Mouse (Mus musculus) gastrocnemius, adult 2 months (tissue): ENCODE results near the gene Slc2a9. TPM values are rescaled to one million over a fixed set of nuclear protein-coding genes. Genes with fewer than 3 reads are reported as not detected.
"Not testable (repeated sequence)": the region's sequence is repeated elsewhere in the genome, so short reads cannot be mapped to it uniquely, and the experiment has no call there.

Source experiments
- DNase-seq: peaks from one replicate; pipeline ENCODE4 v3.0.0; 2022
- H3K27ac ChIP-seq: fragments of 200-600 bp; 2 replicates; pipeline ENCODE4 v1.8.1; 2022; ENCODE audit warnings: mild to moderate bottlenecking
- H3K4me3 ChIP-seq: fragments of 200-600 bp; 2 replicates; pipeline ENCODE4 v1.8.1; 2022; ENCODE audit warnings: mild to moderate bottlenecking, moderate library complexity
- CTCF ChIP-seq: fragments of 200-600 bp; IDR thresholded peaks from 2 replicates; pipeline ENCODE4 v1.8.1; 2022; ENCODE audit warnings: antibody characterized with exemption, mild to moderate bottlenecking, moderate library complexity
- intact Hi-C: fragments of 180-260 bp; cut with DNase I; formaldehyde crosslinking; loops from one replicate; pipeline ENCODE4 v1.15.1; 2025
- total RNA-seq, 2 experiments: library from RNA; stranded (reverse); gene quantifications; 2 replicates each; pipeline ENCODE4 v1.2.3; 2021

Gene Slc2a9
- total RNA-seq, 2 experiments from 2014 or later: 0.20 to 0.25 TPM

- Histone ChIP-seq H3K4me3 (no peak overlapping the region), H3K27ac (no peak overlapping the region)
- intact Hi-C loops: no loop called here
- DNase-seq: no peak
- no peak for TF ChIP-seq CTCF
Measured at GRCm38 (mm10) chr5:38496491-38497057, 6.4 kb downstream of the Slc2a9 start.

GRCm38 (mm10) chr5:38493890-38494289, 9.1 kb downstream of the Slc2a9 start:
- intact Hi-C loops: no loop called here
- no peak overlapping the region for H3K4me3 ChIP-seq
- no peak for TF ChIP-seq CTCF
- no peak overlapping the region for H3K27ac ChIP-seq
- DNase-seq: no peak

- intact Hi-C loops: no loop called here
- no peak overlapping the region for H3K27ac ChIP-seq
- no peak for TF ChIP-seq CTCF
Measured at GRCm38 (mm10) chr5:38491763-38492162, 11.2 kb downstream of the Slc2a9 start.

GRCm38 (mm10) chr5:38489739-38490138, 13.2 kb downstream of the Slc2a9 start:
- Histone ChIP-seq H3K27ac (no peak overlapping the region), H3K4me3 (no peak overlapping the region)
- no peak for TF ChIP-seq CTCF
- DNase-seq: no peak
- intact Hi-C loops: no loop called here

More at GRCm38 (mm10) chr5:38491763-38492162, 11.2 kb downstream of the Slc2a9 start:
- no peak for DNase-seq
- H3K4me3 ChIP-seq: no peak overlapping the region

- TF ChIP-seq CTCF: no peak
- no peak overlapping the region for H3K4me3 ChIP-seq
- DNase-seq: no peak
- H3K27ac ChIP-seq: no peak overlapping the region
- intact Hi-C loops: no loop called here
Measured at GRCm38 (mm10) chr5:38488673-38489615, 14.0 kb downstream of the Slc2a9 start.

- Histone ChIP-seq H3K27ac (no peak overlapping the region), H3K4me3 (no peak overlapping the region)
- intact Hi-C loops: no loop called here
- no peak for TF ChIP-seq CTCF
- DNase-seq: no peak
Measured at GRCm38 (mm10) chr5:38488026-38488425, 14.9 kb downstream of the Slc2a9 start.

GRCm38 (mm10) chr5:38487247-38487646, 15.7 kb downstream of the Slc2a9 start:
- intact Hi-C loops: no loop called here

GRCm38 (mm10) chr5:38485946-38486345, 17.0 kb downstream of the Slc2a9 start:
- no peak for DNase-seq
- TF ChIP-seq CTCF: no peak

More at GRCm38 (mm10) chr5:38487247-38487646, 15.7 kb downstream of the Slc2a9 start:
- DNase-seq: no peak
- no peak for TF ChIP-seq CTCF
- no peak overlapping the region for H3K4me3 ChIP-seq
- no peak overlapping the region for H3K27ac ChIP-seq

GRCm38 (mm10) chr5:38483518-38484110, 19.3 kb downstream of the Slc2a9 start:
- Histone ChIP-seq H3K4me3 (no peak overlapping the region), H3K27ac (no peak overlapping the region)
- intact Hi-C loops: no loop called here
- DNase-seq: no peak
- TF ChIP-seq CTCF: no peak

More at GRCm38 (mm10) chr5:38485946-38486345, 17.0 kb downstream of the Slc2a9 start:
- intact Hi-C loops: no loop called here
- H3K27ac ChIP-seq: no peak overlapping the region
- no peak overlapping the region for H3K4me3 ChIP-seq

- peak overlapping the region; percentile 79 for H3K4me3 ChIP-seq
- TF ChIP-seq CTCF: no peak
- DNase-seq: no peak
- intact Hi-C loops: no loop called here
- peak overlapping the region; percentile 76 for H3K27ac ChIP-seq
Measured at GRCm38 (mm10) chr5:38480822-38481707, 21.9 kb downstream of the Slc2a9 start.

- no peak for TF ChIP-seq CTCF
- peak overlapping the region; percentile 79 for H3K4me3 ChIP-seq
- intact Hi-C loops: no loop called here
- peak overlapping the region; percentile 76 for H3K27ac ChIP-seq
- peak; percentile 61 for DNase-seq
Measured at GRCm38 (mm10) chr5:38479908-38480725, 22.8 kb downstream of the Slc2a9 start.

- peak overlapping the region; percentile 79 for H3K4me3 ChIP-seq
- DNase-seq, intact Hi-C loops: not testable (repeated sequence)
- peak overlapping the region; percentile 76 for H3K27ac ChIP-seq
Measured at GRCm38 (mm10) chr5:38479545-38479907, 23.4 kb downstream of the Slc2a9 start.
